Mouse (Mus musculus): ENCODE measurements around the gene Gm5965.
"Not testable (repeated sequence)": the region's sequence is repeated elsewhere in the genome, so short reads cannot be mapped to it uniquely, and the experiment has no call there.

Gm5965 gene

GRCm38 (mm10) chr16:88777596-88777995, at the start of gene Gm5965:
Gm5965 (plus strand) TSS chr16:88777896.
- no peak for DNase-seq (ENCODE audit: low spot score)

GRCm38 (mm10) chr16:88728812-88729275, 48.9 kb upstream of the Gm5965 start, which contains the start of gene Krtap13-1:
Krtap13-1 (plus strand) TSS chr16:88728862.
- DNase-seq (ENCODE audit: low spot score), result no peak

GRCm38 (mm10) chr16:88735391-88735790, 42.3 kb upstream of the Gm5965 start:
- DNase-seq (ENCODE audit: low spot score), result no peak

GRCm38 (mm10) chr16:88744750-88745340, 32.9 kb upstream of the Gm5965 start:
- no peak for DNase-seq (ENCODE audit: low spot score)

GRCm38 (mm10) chr16:88747943-88748342, 29.8 kb upstream of the Gm5965 start:
- no peak for DNase-seq (ENCODE audit: low spot score)

- not testable (repeated sequence) for DNase-seq (ENCODE audit: low spot score)
Observed at GRCm38 (mm10) chr16:88751535-88751934, 26.2 kb upstream of the Gm5965 start, which contains the start of gene Krtap13. Krtap13 (minus strand) TSS chr16:88751635.

GRCm38 (mm10) chr16:88758547-88758946, 19.1 kb upstream of the Gm5965 start, which contains the start of gene 2310034C09Rik:
2310034C09Rik (plus strand) TSS chr16:88758847.
- not testable (repeated sequence) for DNase-seq (ENCODE audit: low spot score)

GRCm38 (mm10) chr16:88774106-88774505, 3.6 kb upstream of the Gm5965 start, which contains the start of gene 2310057N15Rik:
2310057N15Rik (minus strand) TSS chr16:88774206.
- no peak for DNase-seq (ENCODE audit: low spot score)

- no peak for DNase-seq (ENCODE audit: low spot score)
Observed at GRCm38 (mm10) chr16:88786786-88787185, 9.1 kb downstream of the Gm5965 start.

GRCm38 (mm10) chr16:88811827-88812226, 34.1 kb downstream of the Gm5965 start, which contains the start of gene Gm20741:
Gm20741 (minus strand) TSS chr16:88812220.
- DNase-seq (ENCODE audit: low spot score), result no peak

- DNase-seq (ENCODE audit: low spot score), result no peak
Observed at GRCm38 (mm10) chr16:88820066-88820465, 42.4 kb downstream of the Gm5965 start, which contains the start of gene Krtap15. Krtap15 (plus strand) TSS chr16:88820215.

- DNase-seq (ENCODE audit: low spot score), result no peak
Observed at GRCm38 (mm10) chr16:88823736-88824135, 46.0 kb downstream of the Gm5965 start.

- DNase-seq (ENCODE audit: low spot score), result no peak
Observed at GRCm38 (mm10) chr16:88826095-88826652, 48.5 kb downstream of the Gm5965 start, which contains the start of gene Krtap14. Krtap14 (minus strand) TSS chr16:88826145.

GRCm38 (mm10) chr16:88826978-88827377, 49.3 kb downstream of the Gm5965 start:
- DNase-seq (ENCODE audit: low spot score), result no peak

Measured in T-cell, adult 2 months (primary cell).